Mouse (Mus musculus): ENCODE results near the gene Slx4ip. TPM values are rescaled to one million over a fixed set of nuclear protein-coding genes. Genes with fewer than 3 reads are reported as not detected.

Slx4ip gene
- polyA plus RNA-seq, 1 experiment from 2014 or later, result 2.8 TPM

DNA sequence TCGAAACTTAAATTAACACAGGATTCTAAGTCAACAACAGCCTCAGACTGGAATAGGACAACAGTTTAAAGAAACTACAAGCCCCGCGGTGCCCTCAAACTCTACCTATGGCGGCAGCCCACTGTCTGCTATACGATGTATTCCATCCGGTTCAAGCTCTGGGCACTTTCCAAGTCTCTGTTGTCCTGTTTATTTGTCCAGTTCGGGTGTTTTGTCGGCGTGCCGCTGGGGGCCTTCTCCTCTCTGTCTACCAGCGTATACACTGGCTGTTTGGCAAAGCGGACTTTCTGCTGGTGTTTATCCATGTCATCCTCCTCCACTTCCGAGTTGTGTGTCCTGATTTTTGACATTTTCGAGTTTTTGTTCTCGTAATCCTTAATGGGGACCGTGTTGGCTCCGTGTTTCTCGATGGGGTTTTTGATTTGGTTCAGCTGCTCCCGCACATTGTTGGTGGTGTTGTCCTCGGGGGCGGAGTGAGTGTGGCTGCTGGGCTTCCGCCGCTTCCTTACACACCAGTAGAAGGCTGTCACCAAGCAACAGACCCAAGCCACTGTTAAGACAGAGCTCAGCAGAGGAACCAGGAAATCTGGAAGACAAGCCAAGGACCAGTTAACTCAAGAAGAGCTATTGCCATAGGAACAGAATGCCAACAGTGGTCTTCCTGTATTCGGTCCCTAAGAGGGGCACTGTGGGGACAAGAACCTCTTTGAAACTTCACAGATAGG lies 192.0 kb downstream of the Slx4ip start:
- Histone ChIP-seq H3K36me3 (ENCODE audit: control insufficient read depth, insufficient read depth) (peaks cover 47% of the 10 kb centered on the region), H3K4me3 (ENCODE audit: low read depth, low read length) (no peak overlapping the region), H3K9me3 (ENCODE audit: control insufficient read depth) (no peaks in the 10 kb centered on the region), H3K9ac (ENCODE audit: low read depth, low read length) (no peak overlapping the region), H3K4me2 (replicated peaks; ENCODE audit: low read depth) (no peak overlapping the region), H3K27ac (ENCODE audit: low read depth, low read length) (no peak overlapping the region), H3K4me1 (replicated peaks; ENCODE audit: control insufficient read depth, insufficient read depth, low read length) (no peaks in the 10 kb centered on the region; the same call in 1 of the 2 replicates), H3K27me3 (replicated peaks; ENCODE audit: control insufficient read depth, insufficient read depth, low read length) (no peaks in the 10 kb centered on the region)
- 82% methylated on average over 24 of the region's 24 CpGs for WGBS
- no peak for ATAC-seq
- TF ChIP-seq CTCF (IDR thresholded peaks at IDR 0.05; ENCODE audit: low read depth), result no peak

DNA sequence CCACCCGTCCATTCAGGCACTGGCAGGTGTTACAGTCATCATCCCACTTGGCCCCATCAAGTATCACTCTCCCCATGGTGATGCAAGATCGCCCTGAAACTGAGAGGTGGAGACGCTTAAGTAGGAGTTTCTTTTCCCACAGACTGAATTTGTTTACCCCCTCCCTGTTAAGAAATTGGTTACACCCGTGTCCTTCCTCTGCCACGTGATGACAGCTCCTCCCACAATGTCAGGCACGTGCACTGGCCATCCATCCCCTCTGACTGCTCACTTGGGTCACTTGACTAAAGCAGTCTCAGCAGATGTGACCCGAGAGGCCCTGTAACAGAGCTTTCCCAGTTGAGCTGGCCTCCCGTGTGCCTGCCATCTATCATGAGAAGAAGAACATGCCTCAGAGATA lies 194.2 kb downstream of the Slx4ip start:
- H3K36me3 ChIP-seq (ENCODE audit: control insufficient read depth, insufficient read depth), result peaks cover 69% of the 10 kb centered on the region
- H3K27me3 ChIP-seq (replicated peaks; ENCODE audit: control insufficient read depth, insufficient read depth, low read length), result no peaks in the 10 kb centered on the region
- H3K4me3 ChIP-seq (ENCODE audit: low read depth, low read length), result no peak overlapping the region
- no peak for ATAC-seq
- H3K9me3 ChIP-seq (ENCODE audit: control insufficient read depth), result no peaks in the 10 kb centered on the region
- no peak overlapping the region for H3K27ac ChIP-seq (ENCODE audit: low read depth, low read length)
- 77% methylated on average over 8 of the region's 8 CpGs for WGBS
- H3K4me2 ChIP-seq (replicated peaks; ENCODE audit: low read depth), result no peak overlapping the region
- no peak for TF ChIP-seq CTCF (IDR thresholded peaks at IDR 0.05; ENCODE audit: low read depth)
- H3K9ac ChIP-seq (ENCODE audit: low read depth, low read length), result no peak overlapping the region
- H3K4me1 ChIP-seq (replicated peaks; ENCODE audit: control insufficient read depth, insufficient read depth, low read length), result no peaks in the 10 kb centered on the region; the same call in 1 of the 2 replicates

DNA sequence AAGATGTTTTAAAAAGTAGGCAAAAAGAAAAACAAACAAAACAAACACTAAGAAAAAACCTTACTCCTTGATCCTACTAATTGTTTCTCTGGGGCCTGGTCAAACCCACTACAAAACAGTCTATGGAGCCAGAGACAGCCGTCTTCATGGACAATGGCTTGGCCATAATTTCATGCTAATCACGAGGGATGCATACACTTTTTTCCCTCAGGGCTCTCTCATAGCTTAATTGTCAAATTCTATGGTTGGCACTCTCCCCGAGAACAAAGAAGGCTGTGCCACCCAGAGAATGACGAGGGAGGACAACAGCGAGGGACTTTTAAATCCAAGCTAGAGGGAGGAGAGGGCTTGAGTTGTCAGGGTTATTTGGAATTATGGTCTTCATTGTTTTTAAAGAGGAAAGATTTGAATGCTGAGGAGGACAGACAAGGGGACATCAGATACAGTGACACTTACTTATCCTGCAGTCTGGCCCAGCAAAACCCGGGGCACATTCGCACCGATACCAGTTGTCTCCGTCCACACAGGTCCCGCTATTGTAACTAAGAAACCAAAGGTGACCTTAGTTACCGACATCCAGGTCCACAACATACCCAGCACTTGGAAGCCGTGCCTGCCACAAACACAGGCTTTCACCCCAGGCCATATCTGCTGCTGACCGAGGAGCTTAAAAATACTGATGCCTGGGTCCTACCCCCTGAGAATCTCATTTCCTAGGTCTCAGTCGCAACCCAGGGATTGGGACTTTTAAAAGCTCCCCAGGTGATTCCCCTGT lies 195.8 kb downstream of the Slx4ip start:
- H3K27ac ChIP-seq (ENCODE audit: low read depth, low read length), result no peak overlapping the region
- 92% methylated on average over 14 of the region's 14 CpGs for WGBS
- no peak for ATAC-seq

DNA sequence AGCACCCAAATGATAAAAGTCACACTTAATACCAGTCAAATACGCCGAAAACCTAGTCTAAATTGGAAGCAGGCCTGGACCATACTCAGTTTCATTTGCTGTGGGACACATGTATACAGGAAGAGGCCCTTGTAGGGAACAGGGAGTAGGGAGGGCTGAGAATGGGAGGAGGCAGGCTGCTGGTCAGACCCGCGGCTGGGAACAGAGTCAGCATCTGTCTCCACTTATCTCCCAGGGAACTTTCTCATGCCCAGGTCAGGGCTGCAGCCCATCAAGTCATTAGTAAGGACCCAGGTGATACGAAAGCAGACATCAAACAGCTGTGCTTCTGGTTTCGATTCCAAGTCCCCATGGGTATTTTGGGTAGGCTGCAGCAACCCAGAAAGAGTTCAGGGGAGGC lies 196.7 kb downstream of the Slx4ip start:
- H3K36me3 ChIP-seq (ENCODE audit: control insufficient read depth, insufficient read depth), result peaks cover 85% of the 10 kb centered on the region
- ATAC-seq, result no peak
- WGBS, result 72% methylated on average over 6 of the region's 6 CpGs

More for the DNA sequence above, 195.8 kb downstream of the Slx4ip start:
- Histone ChIP-seq H3K27me3 (replicated peaks; ENCODE audit: control insufficient read depth, insufficient read depth, low read length) (no peaks in the 10 kb centered on the region), H3K9me3 (ENCODE audit: control insufficient read depth) (no peaks in the 10 kb centered on the region), H3K4me3 (ENCODE audit: low read depth, low read length) (no peak overlapping the region), H3K4me2 (replicated peaks; ENCODE audit: low read depth) (no peak overlapping the region), H3K4me1 (replicated peaks; ENCODE audit: control insufficient read depth, insufficient read depth, low read length) (no peaks in the 10 kb centered on the region), H3K9ac (ENCODE audit: low read depth, low read length) (no peak overlapping the region), H3K36me3 (ENCODE audit: control insufficient read depth, insufficient read depth) (peaks cover 83% of the 10 kb centered on the region)
- no peak for TF ChIP-seq CTCF (IDR thresholded peaks at IDR 0.05; ENCODE audit: low read depth)

DNA sequence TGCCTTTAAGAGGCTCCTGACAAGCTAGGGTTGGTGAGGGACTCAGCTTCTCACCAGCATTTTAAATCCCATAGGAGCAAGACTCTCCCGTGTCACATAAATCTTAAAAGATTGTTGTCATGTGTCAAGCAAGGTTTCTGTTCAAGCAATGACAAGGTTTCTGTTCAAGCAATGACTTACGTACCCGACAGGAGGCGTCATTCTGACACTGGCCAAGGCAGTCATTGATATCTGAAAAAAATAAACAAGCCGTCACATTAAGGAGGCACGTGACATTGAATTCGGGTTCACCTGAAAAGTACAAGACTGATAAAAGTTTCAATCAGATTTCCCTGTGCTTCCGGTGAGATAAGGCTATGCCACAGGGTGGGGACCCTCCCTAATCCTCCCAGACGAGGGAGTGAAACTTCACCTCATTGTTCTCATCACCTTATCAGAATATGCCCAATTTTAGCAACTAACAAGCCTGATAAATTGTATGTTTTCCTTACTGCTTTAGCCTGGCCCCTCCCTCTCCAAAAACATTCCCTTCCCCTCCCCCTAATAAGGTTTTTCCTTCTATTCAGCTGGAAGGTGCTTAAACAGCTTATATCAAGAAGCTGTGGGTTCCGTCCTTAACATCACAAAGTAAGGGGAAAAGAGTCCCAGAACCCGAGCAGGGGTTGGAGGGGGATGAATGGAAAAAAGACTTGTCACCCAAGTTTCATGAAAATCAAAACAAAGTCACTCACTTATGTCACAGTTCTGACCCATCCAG lies 200.9 kb downstream of the Slx4ip start:
- WGBS, result 72% methylated on average over 11 of the region's 11 CpGs
- Histone ChIP-seq H3K9me3 (ENCODE audit: control insufficient read depth) (no peaks in the 10 kb centered on the region), H3K27me3 (replicated peaks; ENCODE audit: control insufficient read depth, insufficient read depth, low read length) (no peaks in the 10 kb centered on the region), H3K4me1 (replicated peaks; ENCODE audit: control insufficient read depth, insufficient read depth, low read length) (no peaks in the 10 kb centered on the region), H3K36me3 (ENCODE audit: control insufficient read depth, insufficient read depth) (peaks cover 67% of the 10 kb centered on the region), H3K9ac (ENCODE audit: low read depth, low read length) (no peak overlapping the region), H3K4me2 (replicated peaks; ENCODE audit: low read depth) (no peak overlapping the region), H3K4me3 (ENCODE audit: low read depth, low read length) (no peak overlapping the region), H3K27ac (ENCODE audit: low read depth, low read length) (no peak overlapping the region)
- TF ChIP-seq CTCF (IDR thresholded peaks at IDR 0.05; ENCODE audit: low read depth), result no peak
- no peak for ATAC-seq

More for the DNA sequence above, 196.7 kb downstream of the Slx4ip start:
- H3K27ac ChIP-seq (ENCODE audit: low read depth, low read length), result no peak overlapping the region
- TF ChIP-seq CTCF (IDR thresholded peaks at IDR 0.05; ENCODE audit: low read depth), result no peak
- H3K9me3 ChIP-seq (ENCODE audit: control insufficient read depth), result no peaks in the 10 kb centered on the region
- no peak overlapping the region for H3K4me3 ChIP-seq (ENCODE audit: low read depth, low read length)
- no peaks in the 10 kb centered on the region for H3K4me1 ChIP-seq (replicated peaks; ENCODE audit: control insufficient read depth, insufficient read depth, low read length)
- H3K4me2 ChIP-seq (replicated peaks; ENCODE audit: low read depth), result no peak overlapping the region
- no peak overlapping the region for H3K9ac ChIP-seq (ENCODE audit: low read depth, low read length)
- H3K27me3 ChIP-seq (replicated peaks; ENCODE audit: control insufficient read depth, insufficient read depth, low read length), result no peaks in the 10 kb centered on the region

Measured in intestine, postnatal 0 days (tissue).